Mouse (Mus musculus): ENCODE results near the gene Chid1. TPM values are rescaled to one million over a fixed set of nuclear protein-coding genes. Genes with fewer than 3 reads are reported as not detected.
"Not testable (repeated sequence)": the region's sequence is repeated elsewhere in the genome, so short reads cannot be mapped to it uniquely, and the experiment has no call there.

Gene Chid1
- polyA plus RNA-seq, 1 experiment: not detected

DNA sequence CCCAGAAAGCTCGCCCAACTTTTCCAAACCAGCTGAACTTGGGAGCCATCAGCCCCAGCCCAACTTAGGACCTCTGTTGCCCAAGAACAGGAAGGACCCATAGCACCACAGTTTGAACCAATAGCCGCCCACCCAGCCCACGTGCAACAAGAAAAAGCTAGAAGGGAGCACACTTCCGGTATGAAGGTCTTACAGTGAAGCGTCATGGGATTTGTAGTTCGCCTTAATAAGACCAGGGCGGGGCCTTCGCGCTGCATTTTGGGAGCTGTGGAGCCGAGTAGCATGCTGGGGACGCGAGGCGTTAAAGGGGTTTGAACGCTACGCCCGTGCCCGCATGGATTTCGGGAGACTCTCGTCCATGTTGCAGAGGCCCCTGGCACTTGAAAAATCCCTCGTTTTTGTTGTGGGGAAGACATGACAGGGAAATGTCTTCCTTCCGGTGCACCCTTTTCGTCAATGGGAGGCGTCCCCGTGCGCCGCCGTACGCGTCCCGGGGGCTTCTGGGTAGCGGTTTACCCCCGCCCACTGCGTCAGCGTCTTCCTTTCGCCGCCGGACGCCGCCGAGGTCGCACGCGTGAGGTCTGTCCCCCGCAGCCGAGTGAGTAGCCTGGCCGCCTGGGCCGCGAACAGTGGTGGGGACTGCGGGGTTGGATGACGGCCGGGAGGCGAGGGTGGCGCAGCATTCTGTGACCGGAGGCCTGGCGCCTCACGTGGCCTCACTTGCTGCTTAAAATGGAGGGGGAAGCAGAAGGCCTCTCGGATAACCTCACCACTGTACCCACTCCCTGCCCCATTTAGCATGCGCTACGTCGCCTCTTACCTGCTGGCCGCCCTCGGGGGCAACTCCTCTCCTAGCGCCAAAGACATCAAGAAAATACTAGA lies 92.3 kb downstream of the Chid1 start, which contains the start of gene Rplp2:
Gene Rplp2 (plus strand): TSS at position 261 of the 882 bp plus-strand sequence.
- Histone ChIP-seq H3K4me1 (ENCODE audit: control insufficient read depth, insufficient read depth, low read length) (peaks cover 8% of the 10 kb centered on the region), H3K4me3 (ENCODE audit: insufficient read depth, low read depth, low read length) (peak within 1 kb of the TSS; percentile 81), H3K27ac (ENCODE audit: insufficient read depth, low read depth, low read length) (peak within 1 kb of the TSS; percentile 100)
- peak; percentile 88 for TF ChIP-seq POLR2A (IDR thresholded peaks at IDR 0.05; ENCODE audit: insufficient read depth, low read depth, low read length)
- no peak for TF ChIP-seq CTCF (IDR thresholded peaks at IDR 0.05; ENCODE audit: insufficient read depth, low read depth, low read length)
- under 1% methylated on average over 63 of the region's 63 CpGs for WGBS

GRCm38 (mm10) chr7:141446374-141446773 lies 93.3 kb downstream of the Chid1 start:
- not testable (repeated sequence) for H3K4me3 ChIP-seq (ENCODE audit: insufficient read depth, low read depth, low read length); H3K27ac ChIP-seq (ENCODE audit: insufficient read depth, low read depth, low read length); H3K4me1 ChIP-seq (ENCODE audit: control insufficient read depth, insufficient read depth, low read length)
- WGBS: 86% methylated on average over 3 of the region's 3 CpGs

DNA sequence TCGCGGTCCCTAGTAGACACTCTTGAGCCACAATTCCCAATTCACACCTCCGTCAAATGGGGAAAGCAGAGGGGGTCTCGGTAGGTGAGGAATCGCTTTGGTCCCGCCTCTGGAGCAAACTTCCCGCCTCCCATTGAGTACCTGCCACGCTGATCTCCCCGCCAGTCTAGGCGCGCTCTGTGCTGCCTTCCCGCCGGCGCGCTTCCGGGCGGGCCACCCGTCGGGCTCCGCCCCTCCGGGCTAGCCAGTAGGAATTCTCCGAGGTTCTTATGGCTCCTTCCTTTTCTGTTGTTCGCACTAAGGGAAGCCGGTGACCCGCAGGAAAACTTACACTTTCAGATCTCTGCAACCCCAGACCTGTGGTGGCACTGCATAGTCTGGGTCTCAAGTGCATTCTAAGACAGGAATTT lies 95.8 kb downstream of the Chid1 start, which contains the start of gene Pidd1:
Gene Pidd1 (minus strand): TSS at position 198 of the 410 bp plus-strand sequence.
- Histone ChIP-seq H3K4me1 (ENCODE audit: control insufficient read depth, insufficient read depth, low read length) (peaks cover 11% of the 10 kb centered on the region), H3K4me3 (ENCODE audit: insufficient read depth, low read depth, low read length) (peak within 1 kb of the TSS; percentile 12; the same call in 1 of the 2 replicates), H3K27ac (ENCODE audit: insufficient read depth, low read depth, low read length) (no peak within 1 kb of the TSS)
- WGBS: 1% methylated on average over 25 of the region's 25 CpGs
- TF ChIP-seq POLR2A (IDR thresholded peaks at IDR 0.05; ENCODE audit: insufficient read depth, low read depth, low read length) (no peak), CTCF (IDR thresholded peaks at IDR 0.05; ENCODE audit: insufficient read depth, low read depth, low read length) (no peak)

Other genes with a start within 250 kb of the Chid1 start
- gene Drd4, start 247.9 kb downstream of the Chid1 start, polyA plus RNA-seq (2012; ENCODE audit: insufficient read depth, insufficient read length, low replicate concordance, missing spikeins): not detected in 2 replicates
- gene Deaf1, start 212.2 kb downstream of the Chid1 start, polyA plus RNA-seq (2012; ENCODE audit: insufficient read depth, insufficient read length, low replicate concordance, missing spikeins): not detected in 2 replicates
- gene Tmem80, start 212.1 kb downstream of the Chid1 start, polyA plus RNA-seq (2012; ENCODE audit: insufficient read depth, insufficient read length, low replicate concordance, missing spikeins): not detected in 2 replicates
- not detected in 2 replicates for gene Eps8l2, start 201.0 kb downstream of the Chid1 start, polyA plus RNA-seq (2012; ENCODE audit: insufficient read depth, insufficient read length, low replicate concordance, missing spikeins)
- not detected in 2 replicates for gene Taldo1, start 147.7 kb downstream of the Chid1 start, polyA plus RNA-seq (2012; ENCODE audit: insufficient read depth, insufficient read length, low replicate concordance, missing spikeins)
- not detected in 2 replicates for gene Gatd1, start 125.7 kb downstream of the Chid1 start, polyA plus RNA-seq (2012; ENCODE audit: insufficient read depth, insufficient read length, low replicate concordance, missing spikeins)
- gene Cend1, start 110.4 kb downstream of the Chid1 start, polyA plus RNA-seq (2012; ENCODE audit: insufficient read depth, insufficient read length, low replicate concordance, missing spikeins): 518 TPM in 1 of 2 replicates, not detected in the other
- gene Slc25a22, start 102.0 kb downstream of the Chid1 start, polyA plus RNA-seq (2012; ENCODE audit: insufficient read depth, insufficient read length, low replicate concordance, missing spikeins): not detected in 2 replicates
- gene Pidd1, start 95.8 kb downstream of the Chid1 start, polyA plus RNA-seq (2012; ENCODE audit: insufficient read depth, insufficient read length, low replicate concordance, missing spikeins): not detected in 2 replicates
- gene Rplp2, start 92.5 kb downstream of the Chid1 start, polyA plus RNA-seq (2012; ENCODE audit: insufficient read depth, insufficient read length, low replicate concordance, missing spikeins): 977 TPM in 1 of 2 replicates, not detected in the other
- gene Pnpla2, start 84.7 kb downstream of the Chid1 start, polyA plus RNA-seq (2012; ENCODE audit: insufficient read depth, insufficient read length, low replicate concordance, missing spikeins): not detected in 2 replicates
- not detected in 2 replicates for gene Cracr2b, start 78.8 kb downstream of the Chid1 start, polyA plus RNA-seq (2012; ENCODE audit: insufficient read depth, insufficient read length, low replicate concordance, missing spikeins)
- gene Cd151, start 72.5 kb downstream of the Chid1 start, polyA plus RNA-seq (2012; ENCODE audit: insufficient read depth, insufficient read length, low replicate concordance, missing spikeins): not detected in 2 replicates
- gene Polr2l, start 64.7 kb downstream of the Chid1 start, polyA plus RNA-seq (2012; ENCODE audit: insufficient read depth, insufficient read length, low replicate concordance, missing spikeins): not detected in 2 replicates
- not detected in 2 replicates for gene Tspan4, start 64.6 kb downstream of the Chid1 start, polyA plus RNA-seq (2012; ENCODE audit: insufficient read depth, insufficient read length, low replicate concordance, missing spikeins)
- not detected in 2 replicates for gene Ap2a2, start 22.3 kb upstream of the Chid1 start, polyA plus RNA-seq (2012; ENCODE audit: insufficient read depth, insufficient read length, low replicate concordance, missing spikeins)
- not detected in 2 replicates for gene Muc6, start 115.5 kb upstream of the Chid1 start, polyA plus RNA-seq (2012; ENCODE audit: insufficient read depth, insufficient read length, low replicate concordance, missing spikeins)
- not detected in 2 replicates for gene Muc2, start 150.5 kb upstream of the Chid1 start, polyA plus RNA-seq (2012; ENCODE audit: insufficient read depth, insufficient read length, low replicate concordance, missing spikeins)
- gene Muc5ac, start 249.1 kb upstream of the Chid1 start, polyA plus RNA-seq (2012; ENCODE audit: insufficient read depth, insufficient read length, low replicate concordance, missing spikeins): not detected in 2 replicates